Mouse (Mus musculus): ENCODE results near the gene Sh3gl2.

Sh3gl2 gene

GRCm38 (mm10) chr4:85629381-85629780 is 424.5 kb downstream of the Sh3gl2 start:
- peak; percentile 7 to 28 for DNase-seq

GRCm38 (mm10) chr4:85669271-85669670 is 464.3 kb downstream of the Sh3gl2 start:
- DNase-seq = no peak

- no peak for DNase-seq
Measured at GRCm38 (mm10) chr4:85669735-85670134, 464.8 kb downstream of the Sh3gl2 start.

- DNase-seq = peak in 1 of 2 experiments; percentile 20
Measured at GRCm38 (mm10) chr4:85672290-85672689, 467.4 kb downstream of the Sh3gl2 start.

- DNase-seq = no peak
Measured at GRCm38 (mm10) chr4:85677621-85678020, 472.7 kb downstream of the Sh3gl2 start.

- DNase-seq = peak in 1 of 2 experiments; percentile 15
Measured at GRCm38 (mm10) chr4:85686160-85686559, 481.2 kb downstream of the Sh3gl2 start.

All from lung, postnatal 4 days (tissue).